Mouse (Mus musculus): Measurements from ENCODE around the gene Mrgprg. TPM values are rescaled to one million over a fixed set of nuclear protein-coding genes. Genes with fewer than 3 reads are reported as not detected.

The Mrgprg gene
- total RNA-seq, 2 experiments from 2014 or later: not detected

- intact Hi-C loops (cut with DNase I): no loop called here
Measured at GRCm38 (mm10) chr7:143722646-143723045, 44.1 kb downstream of the Mrgprg start.

GRCm38 (mm10) chr7:143717811-143718210, 49.0 kb downstream of the Mrgprg start:
- intact Hi-C loops (cut with DNase I): no loop called here
- no peak for DNase-seq (ENCODE audit: extremely low spot score in 1 of 2, low spot score in 2 of 2)

More at GRCm38 (mm10) chr7:143722646-143723045, 44.1 kb downstream of the Mrgprg start:
- DNase-seq (ENCODE audit: extremely low spot score in 1 of 2, low spot score in 2 of 2): no peak

Small RNA genes within 50 kb of the gene (microRNA-seq; reads per million reads assigned to microRNA genes)
- gene Gm22064: not detected

Other genes with a start within 250 kb of the Mrgprg start
- gene Nap1l4, start 217.9 kb downstream of the Mrgprg start, total RNA-seq (2021): 100 to 1,000 TPM; 142 to 147 TPM
- 10 to 100 TPM; 70.0 to 71.0 TPM for gene Cars, start 166.9 kb downstream of the Mrgprg start, total RNA-seq (2021)
- under 1 TPM in 1 of 2 experiments, not detected in 1; 0.18 TPM for gene Tnfrsf26, start 138.3 kb downstream of the Mrgprg start, total RNA-seq (2021)
- 1 to 10 TPM; 3.4 to 4.8 TPM for gene Tnfrsf22, start 117.3 kb downstream of the Mrgprg start, total RNA-seq (2021)
- gene Tnfrsf23, start 81.1 kb downstream of the Mrgprg start, total RNA-seq (2021): 1 to 10 TPM in 1 of 2 experiments, under 1 TPM in 1; 0.53 to 1.2 TPM
- gene Osbpl5, start 10.0 kb downstream of the Mrgprg start, total RNA-seq (2021): 10 to 100 TPM; 38.2 to 42.3 TPM
- gene Mrgpre, start 17.5 kb upstream of the Mrgprg start, total RNA-seq (2021): 10 to 100 TPM; 11.8 to 12.3 TPM
- 1 to 10 TPM; 4.3 to 5.2 TPM for gene Nadsyn1, start 55.9 kb upstream of the Mrgprg start, total RNA-seq (2021)
- 10 to 100 TPM; 79.5 to 85.8 TPM for gene Dhcr7, start 56.2 kb upstream of the Mrgprg start, total RNA-seq (2021)
- gene Gm498, start 99.8 kb upstream of the Mrgprg start, total RNA-seq (2021): not detected
- 100 to 1,000 TPM; 162 to 172 TPM for gene Shank2, start 234.9 kb upstream of the Mrgprg start, total RNA-seq (2021)

Data from left cerebral cortex, postnatal 10 days (tissue).